Mouse (Mus musculus) heart, embryonic 14.5 days (tissue): Measurements from ENCODE around the gene Psmc3. TPM values are rescaled to one million over a fixed set of nuclear protein-coding genes. Genes with fewer than 3 reads are reported as not detected.

Source experiments
- ATAC-seq: fragments of 200-750 bp; cut with Nextera tagmentation; 2 replicates; pipeline ENCODE4 v1.8.0; 2017; ENCODE audit warnings: low read depth, moderate TSS enrichment; ENCODE audit not compliant: insufficient number of reproducible peaks, insufficient read depth, low FRiP score
- H3K27ac ChIP-seq, 2 experiments: fragments of 200-500 bp in 1 of 2; fragments of 300-500 bp in 1 of 2; sonication (generic) in 1 of 2; replicated peaks in 1 of 2; 2 replicates each; pipeline ENCODE4 v1.5.1; 2012 to 2014; ENCODE audit warnings: low read depth in 2 of 2, low read length in 2 of 2, control low read depth in 1 of 2, mild to moderate bottlenecking in 1 of 2, mixed read lengths in 1 of 2; ENCODE audit not compliant: control insufficient read depth in 1 of 2, insufficient read depth in 1 of 2
- H3K27me3 ChIP-seq: fragments of 300-500 bp; sonication (generic); 2 replicates; pipeline ENCODE4 v1.6.1; 2014; ENCODE audit warnings: mild to moderate bottlenecking, low read length, control low read depth; ENCODE audit not compliant: control insufficient read depth, insufficient read depth
- H3K36me3 ChIP-seq: fragments of 300-500 bp; sonication (generic); 2 replicates; pipeline ENCODE4 v1.6.1; 2014; ENCODE audit warnings: mild to moderate bottlenecking, control low read depth, low read length, mixed read lengths; ENCODE audit not compliant: control insufficient read depth, insufficient read depth
- H3K4me1 ChIP-seq, 2 experiments: fragments of 200-500 bp in 1 of 2; fragments of 300-500 bp in 1 of 2; sonication (generic) in 1 of 2; 2 replicates each; pipeline ENCODE4 v1.6.1; 2012 to 2014; ENCODE audit warnings: low read length in 2 of 2, control low read depth in 1 of 2, mixed read lengths in 1 of 2; ENCODE audit not compliant: control insufficient read depth in 2 of 2, insufficient read depth in 2 of 2
- H3K4me2 ChIP-seq: fragments of 300-500 bp; sonication (generic); 2 replicates; pipeline ENCODE4 v1.6.1; 2014; ENCODE audit warnings: mild to moderate bottlenecking, low read length
- H3K4me3 ChIP-seq, 2 experiments: fragments of 200-500 bp in 1 of 2; fragments of 300-500 bp in 1 of 2; sonication (generic) in 1 of 2; 2 replicates each; pipeline ENCODE4 v1.5.1; 2012 to 2014; ENCODE audit warnings: low read length in 2 of 2, mild to moderate bottlenecking in 2 of 2, control low read depth in 1 of 2, low read depth in 1 of 2, moderate library complexity in 1 of 2; ENCODE audit not compliant: control insufficient read depth in 1 of 2, insufficient read depth in 1 of 2
- H3K9ac ChIP-seq: fragments of 300-500 bp; sonication (generic); 2 replicates; pipeline ENCODE4 v1.6.1; 2014; ENCODE audit warnings: mild to moderate bottlenecking, low read length
- H3K9me3 ChIP-seq: fragments of 300-500 bp; sonication (generic); 2 replicates; pipeline ENCODE4 v1.6.1; 2016; ENCODE audit warnings: low read length, control low read depth; ENCODE audit not compliant: control insufficient read depth
- WGBS: fragments of 180-500 bp; shearing (Covaris S2); extraction: QIAGEN DNeasy Blood & Tissue Kit; methylation state at CpG from one replicate; pipeline ENCODE4 v1.1.7; 2014; 5-methylcytosine and 5-hydroxymethylcytosine counted together
- polyA plus RNA-seq: library from polyadenylated mRNA; unstranded; fragments of >200 nt; fragmentation: Nextera tagmentation; extraction: Ambion mirVana; gene quantifications from 2 replicates; pipeline ENCODE4 v1.2.1, GENCODE M21; 2014

Psmc3 gene
- polyA plus RNA-seq, 1 experiment from 2014 or later: 293 TPM

GRCm38 (mm10) chr2:91023131-91023530 lies 30.7 kb upstream of the Psmc3 start:
- no peaks in the 10 kb centered on the region for H3K9me3 ChIP-seq
- H3K4me3 ChIP-seq: no peak overlapping the region
- peak overlapping the region; percentile 20 to 52; a peak in 3 of 4 replicates for H3K27ac ChIP-seq
- peaks cover 0 to 10% of the 10 kb centered on the region in 2 experiments; a peak in 2 of 4 replicates for H3K4me1 ChIP-seq
- WGBS: 50% methylated on average over 2 of the region's 2 CpGs
- H3K36me3 ChIP-seq: peaks cover 26% of the 10 kb centered on the region
- no peak overlapping the region for H3K4me2 ChIP-seq
- no peaks in the 10 kb centered on the region for H3K27me3 ChIP-seq
- H3K9ac ChIP-seq: no peak overlapping the region
- ATAC-seq: no peak

DNA sequence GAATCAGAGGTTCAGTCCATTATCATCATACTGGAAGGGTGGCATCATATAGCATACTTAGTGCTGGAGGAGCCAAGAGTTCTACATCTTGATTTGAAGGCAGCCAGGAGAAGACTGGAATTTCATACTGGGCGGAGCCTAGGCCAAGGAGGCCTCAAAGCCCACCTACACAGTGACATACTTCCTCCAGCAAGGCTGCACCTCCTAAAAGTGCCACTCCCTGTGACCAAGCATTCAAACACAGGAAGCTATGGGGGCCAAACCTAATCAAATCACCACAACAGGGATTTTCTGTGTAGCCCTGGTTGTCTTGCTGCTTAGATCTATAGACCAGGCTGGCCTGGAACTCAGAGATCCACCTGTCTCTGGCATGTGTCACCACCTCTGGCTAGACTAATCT lies 29.9 kb upstream of the Psmc3 start:
- WGBS: 80% methylated on average over 1 of the region's 1 CpGs
- no peaks in the 10 kb centered on the region for H3K27me3 ChIP-seq
- H3K36me3 ChIP-seq: peaks cover 18% of the 10 kb centered on the region
- H3K4me3 ChIP-seq: no peak overlapping the region
- no peak overlapping the region for H3K4me2 ChIP-seq
- no peak overlapping the region for H3K9ac ChIP-seq
- H3K9me3 ChIP-seq: no peaks in the 10 kb centered on the region
- H3K27ac ChIP-seq: 0 out of 4 replicates have a peak overlapping the region, but pooled peaks of 1 of the 2 experiments have one; percentile 6
- H3K4me1 ChIP-seq: peaks cover 0 to 10% of the 10 kb centered on the region in 2 experiments; a peak in 2 of 4 replicates
- ATAC-seq: no peak

DNA sequence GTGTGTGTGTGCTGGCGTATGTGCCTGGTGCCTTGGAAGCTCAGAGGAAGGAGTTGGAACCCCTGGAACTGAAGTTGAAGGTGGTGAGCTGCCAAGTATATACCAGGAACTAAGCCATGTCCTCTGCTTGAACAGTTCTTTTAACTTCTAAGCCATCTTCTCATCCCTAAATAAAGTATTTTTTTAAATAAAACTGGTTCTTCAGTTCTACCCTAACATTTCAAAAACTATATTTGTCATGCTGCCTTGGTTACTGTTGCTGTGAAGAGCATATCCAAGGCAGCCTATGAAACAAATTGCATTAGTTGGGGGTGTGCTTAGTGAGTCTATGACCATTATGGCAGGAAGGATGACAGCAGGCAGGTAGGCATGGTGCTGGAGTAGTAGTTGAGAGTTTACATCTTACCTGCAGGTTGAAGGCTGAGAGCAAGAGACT lies 28.7 kb upstream of the Psmc3 start:
- no peak for ATAC-seq
- Histone ChIP-seq H3K27ac (no peak overlapping the region), H3K36me3 (peaks cover 9% of the 10 kb centered on the region), H3K9me3 (no peaks in the 10 kb centered on the region), H3K4me1 (peaks cover 0 to 10% of the 10 kb centered on the region in 2 experiments; a peak in 2 of 4 replicates), H3K27me3 (no peaks in the 10 kb centered on the region), H3K4me3 (no peak overlapping the region), H3K4me2 (no peak overlapping the region), H3K9ac (no peak overlapping the region)
- 100% methylated on average over 1 of the region's 1 CpGs for WGBS

- H3K36me3 ChIP-seq: peaks cover 2% of the 10 kb centered on the region; the same call in 1 of the 2 replicates
- no peak for ATAC-seq
- no peak overlapping the region for H3K4me2 ChIP-seq
- no peak overlapping the region for H3K9ac ChIP-seq
- H3K4me1 ChIP-seq: peaks cover 0 to 10% of the 10 kb centered on the region in 2 experiments; a peak in 2 of 4 replicates
- 85% methylated on average over 1 of the region's 1 CpGs for WGBS
- no peaks in the 10 kb centered on the region for H3K27me3 ChIP-seq
- H3K27ac ChIP-seq: no peak overlapping the region
- no peak overlapping the region for H3K4me3 ChIP-seq
- no peaks in the 10 kb centered on the region for H3K9me3 ChIP-seq
Measured at GRCm38 (mm10) chr2:91026491-91026890, 27.3 kb upstream of the Psmc3 start.

DNA sequence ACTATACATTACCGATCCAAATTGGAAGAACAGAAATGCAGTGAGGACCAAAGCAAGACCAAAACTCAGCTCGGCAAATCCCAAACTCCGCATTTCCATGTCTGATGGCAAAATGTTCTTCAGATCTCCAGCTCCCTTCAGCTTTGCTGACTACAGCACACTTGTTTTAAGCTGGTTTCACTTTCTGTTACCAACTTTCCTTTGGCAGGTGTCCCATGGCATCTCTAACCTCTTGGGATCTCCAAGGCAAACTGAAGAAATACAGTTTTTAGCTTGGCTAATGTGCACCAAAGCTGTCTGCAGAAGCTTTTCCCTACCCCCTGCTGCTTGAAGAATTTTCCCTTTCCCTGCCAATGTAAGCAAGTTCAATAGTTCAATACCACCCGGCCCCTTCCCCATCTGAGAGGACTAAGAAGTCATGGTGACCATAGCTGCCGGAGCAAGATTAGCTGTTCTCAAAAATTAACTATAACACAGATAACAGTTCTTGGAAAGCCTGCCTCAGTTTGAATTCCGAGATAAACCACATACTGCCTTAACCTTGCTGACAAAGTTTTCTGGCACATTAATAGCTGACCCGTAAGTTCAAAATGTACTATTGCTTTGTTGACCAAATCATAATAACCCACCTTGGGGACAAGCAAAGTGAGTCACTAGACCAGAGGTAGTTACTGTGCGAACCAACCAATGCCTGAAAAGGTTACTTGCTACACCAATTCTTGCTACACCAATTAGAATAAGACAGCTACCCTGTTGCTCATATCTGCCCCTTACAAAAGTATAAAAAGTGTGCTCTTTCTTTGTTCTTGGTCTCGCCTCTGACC lies 26.2 kb upstream of the Psmc3 start:
- WGBS: 80% methylated on average over 9 of the region's 9 CpGs
- no peak overlapping the region for H3K4me2 ChIP-seq
- no peak overlapping the region for H3K27ac ChIP-seq
- no peak overlapping the region for H3K9ac ChIP-seq
- H3K9me3 ChIP-seq: no peaks in the 10 kb centered on the region
- H3K4me1 ChIP-seq: peaks cover 0 to 10% of the 10 kb centered on the region in 2 experiments; a peak in 2 of 4 replicates
- H3K36me3 ChIP-seq: no peaks in the 10 kb centered on the region
- H3K4me3 ChIP-seq: no peak overlapping the region
- no peak for ATAC-seq
- H3K27me3 ChIP-seq: no peaks in the 10 kb centered on the region

DNA sequence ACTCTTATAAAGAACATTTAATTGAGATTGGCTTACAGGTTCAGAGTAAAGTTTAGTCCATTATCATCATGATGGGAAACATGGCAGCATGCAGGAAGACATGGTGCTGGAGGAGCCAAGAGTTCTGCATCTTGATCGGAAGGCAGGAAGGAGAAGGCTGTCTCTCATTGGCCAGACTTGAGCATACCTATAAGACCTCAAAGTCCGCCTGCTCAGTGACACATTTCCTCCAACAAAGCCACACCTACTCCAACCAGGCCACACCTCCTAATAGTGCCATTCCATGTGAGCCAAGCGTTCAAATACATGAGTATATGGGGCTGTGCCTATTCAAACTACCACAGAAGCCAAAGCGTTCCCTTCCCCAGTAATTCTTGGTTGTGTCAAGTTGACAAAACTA lies 22.6 kb upstream of the Psmc3 start:
- Histone ChIP-seq H3K4me1 (peaks cover 10 to 17% of the 10 kb centered on the region in 2 experiments), H3K9ac (no peak overlapping the region), H3K27ac (no peak overlapping the region), H3K27me3 (no peaks in the 10 kb centered on the region), H3K9me3 (no peaks in the 10 kb centered on the region), H3K4me2 (no peak overlapping the region), H3K4me3 (no peak overlapping the region), H3K36me3 (no peaks in the 10 kb centered on the region)
- WGBS: 78% methylated on average over 4 of the region's 4 CpGs
- ATAC-seq: no peak

GRCm38 (mm10) chr2:91033000-91033399 lies 20.8 kb upstream of the Psmc3 start:
- Histone ChIP-seq H3K27me3 (no peaks in the 10 kb centered on the region), H3K4me1 (peaks cover 11 to 14% of the 10 kb centered on the region in 2 experiments), H3K4me2 (no peak overlapping the region), H3K9me3 (no peaks in the 10 kb centered on the region), H3K9ac (no peak overlapping the region), H3K27ac (no peak overlapping the region), H3K36me3 (no peaks in the 10 kb centered on the region), H3K4me3 (no peak overlapping the region)
- WGBS: 27% methylated on average over 3 of the region's 3 CpGs
- no peak for ATAC-seq
